Mouse (Mus musculus) forebrain, embryonic 12.5 days (tissue): Measurements from ENCODE around the gene Gm13088. TPM values are rescaled to one million over a fixed set of nuclear protein-coding genes. Genes with fewer than 3 reads are reported as not detected.
"Not testable (repeated sequence)": the region's sequence is repeated elsewhere in the genome, so short reads cannot be mapped to it uniquely, and the experiment has no call there.

Source experiments
- ATAC-seq: fragments of 200-750 bp; cut with Nextera tagmentation; 2 replicates; pipeline ENCODE4 v1.8.0; 2017; ENCODE audit warnings: moderate TSS enrichment; ENCODE audit not compliant: low FRiP score
- H3K27ac ChIP-seq: fragments of 300-500 bp; sonication (generic); 2 replicates; pipeline ENCODE4 v1.5.1; 2016; ENCODE audit warnings: mild to moderate bottlenecking
- H3K27me3 ChIP-seq: fragments of 300-500 bp; sonication (generic); 2 replicates; pipeline ENCODE4 v1.6.1; 2016; ENCODE audit warnings: mild to moderate bottlenecking
- H3K36me3 ChIP-seq: fragments of 300-500 bp; sonication (generic); replicated peaks from 2 replicates; pipeline ENCODE4 v1.6.1; 2016; ENCODE audit warnings: mild to moderate bottlenecking
- H3K4me1 ChIP-seq: fragments of 300-500 bp; sonication (generic); 2 replicates; pipeline ENCODE4 v1.6.1; 2016
- H3K4me2 ChIP-seq: fragments of 300-500 bp; sonication (generic); 2 replicates; pipeline ENCODE4 v1.6.1; 2016; ENCODE audit warnings: mild to moderate bottlenecking, moderate library complexity
- H3K4me3 ChIP-seq: fragments of 300-500 bp; sonication (generic); replicated peaks from 2 replicates; pipeline ENCODE4 v1.5.1; 2016; ENCODE audit warnings: mild to moderate bottlenecking
- H3K9ac ChIP-seq: fragments of 300-500 bp; sonication (generic); 2 replicates; pipeline ENCODE4 v1.6.1; 2016; ENCODE audit warnings: mild to moderate bottlenecking
- H3K9me3 ChIP-seq: fragments of 300-500 bp; sonication (generic); 2 replicates; pipeline ENCODE4 v1.6.1; 2016
- WGBS: fragments of 180-500 bp; shearing (Covaris S2); methylation state at CpG from one replicate; pipeline ENCODE4 v1.1.7; 2016; 5-methylcytosine and 5-hydroxymethylcytosine counted together
- polyA plus RNA-seq: library from polyadenylated mRNA; unstranded; fragments of >200 nt; fragmentation: Nextera tagmentation; extraction: Ambion mirVana; gene quantifications from 2 replicates; pipeline ENCODE4 v1.2.1, GENCODE M21; 2016

Gene Gm13088
- polyA plus RNA-seq: not detected in 2 replicates

DNA sequence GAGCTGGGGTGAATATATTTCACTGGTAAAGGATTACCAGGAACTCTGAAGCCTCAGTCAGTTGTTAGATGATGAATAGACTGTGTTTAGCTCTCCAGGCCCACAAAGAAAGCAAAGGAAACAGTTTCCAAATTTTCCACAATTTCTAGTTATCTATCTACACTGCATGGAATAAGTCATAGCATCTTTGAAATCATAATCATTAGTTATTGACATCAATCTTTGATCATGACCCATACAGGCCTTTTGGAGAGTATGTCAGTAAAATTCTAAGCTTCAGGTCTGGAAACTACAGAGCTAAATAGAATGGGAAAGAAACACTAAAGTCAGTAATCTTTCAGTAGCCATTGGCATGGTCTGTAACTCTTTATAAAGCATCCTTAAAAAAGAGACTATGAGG, at the start of gene Gm13088:
Gm13088 (minus strand) TSS at position 101 of the 400 bp plus-strand sequence.
- H3K27ac ChIP-seq, H3K36me3 ChIP-seq, H3K9ac ChIP-seq, ATAC-seq, H3K4me3 ChIP-seq, H3K4me2 ChIP-seq, H3K4me1 ChIP-seq, H3K27me3 ChIP-seq: not testable (repeated sequence)
- 0 out of 2 replicates have a peak, but pooled peaks cover 10% of the 10 kb centered on the region for H3K9me3 ChIP-seq

DNA sequence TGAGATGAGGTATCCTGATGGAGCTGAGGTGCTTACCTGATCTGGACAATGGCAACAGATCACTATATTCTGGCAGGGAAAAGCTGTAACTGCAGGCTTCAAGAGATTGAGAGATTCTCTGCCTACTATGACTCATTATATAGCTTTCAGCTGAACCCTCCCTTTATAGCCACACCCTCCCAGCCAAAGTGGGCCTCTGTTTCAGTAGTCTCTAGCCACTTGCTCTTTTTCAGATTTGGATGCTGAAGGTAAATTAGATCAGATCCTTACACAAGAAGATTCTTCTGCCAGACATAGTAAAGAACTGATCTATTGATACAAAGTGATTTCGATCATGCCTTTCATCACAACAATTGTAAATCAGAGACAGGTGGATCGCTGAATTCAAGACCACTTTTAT, 45.6 kb upstream of the Gm13088 start, which contains the start of gene Gm13089:
Gm13089 (minus strand) TSS at position 101 of the 400 bp plus-strand sequence.
- Histone ChIP-seq H3K36me3 (no peaks in the 10 kb centered on the region), H3K4me3 (no peak within 1 kb of the TSS), H3K27ac (no peak within 1 kb of the TSS), H3K4me1 (no peaks in the 10 kb centered on the region), H3K9ac (no peak within 1 kb of the TSS), H3K4me2 (no peak within 1 kb of the TSS), H3K27me3 (no peaks in the 10 kb centered on the region), H3K9me3 (peaks cover 50% of the 10 kb centered on the region)
- no peak for ATAC-seq
- 81% methylated on average over 2 of the region's 2 CpGs for WGBS

DNA sequence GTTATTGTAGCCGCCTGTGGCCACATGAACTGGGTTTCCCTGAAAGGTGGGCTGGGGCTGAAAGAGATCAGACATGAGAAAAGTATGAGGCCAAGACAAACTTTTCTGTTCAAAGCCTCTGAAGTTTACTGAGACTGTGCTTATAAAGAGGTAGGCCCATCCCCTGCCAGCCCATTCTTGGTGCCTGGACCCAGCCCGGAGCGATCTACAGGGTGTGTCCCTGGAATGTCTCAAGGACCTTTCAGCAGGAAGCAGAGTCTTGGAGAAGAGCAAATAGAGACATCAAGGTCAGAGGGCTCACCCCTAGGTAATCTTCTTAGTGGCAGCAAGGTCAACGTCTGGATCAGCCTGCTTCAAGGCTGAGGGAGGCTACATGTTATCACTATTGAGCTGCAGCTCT, 38.9 kb downstream of the Gm13088 start:
- 81% methylated on average over 4 of the region's 4 CpGs for WGBS
- not testable (repeated sequence) for H3K9ac ChIP-seq, H3K4me3 ChIP-seq, H3K36me3 ChIP-seq, H3K27me3 ChIP-seq, H3K4me1 ChIP-seq, H3K27ac ChIP-seq, ATAC-seq, H3K4me2 ChIP-seq
- H3K9me3 ChIP-seq: peaks cover 17% of the 10 kb centered on the region; the same call in 1 of the 2 replicates

DNA sequence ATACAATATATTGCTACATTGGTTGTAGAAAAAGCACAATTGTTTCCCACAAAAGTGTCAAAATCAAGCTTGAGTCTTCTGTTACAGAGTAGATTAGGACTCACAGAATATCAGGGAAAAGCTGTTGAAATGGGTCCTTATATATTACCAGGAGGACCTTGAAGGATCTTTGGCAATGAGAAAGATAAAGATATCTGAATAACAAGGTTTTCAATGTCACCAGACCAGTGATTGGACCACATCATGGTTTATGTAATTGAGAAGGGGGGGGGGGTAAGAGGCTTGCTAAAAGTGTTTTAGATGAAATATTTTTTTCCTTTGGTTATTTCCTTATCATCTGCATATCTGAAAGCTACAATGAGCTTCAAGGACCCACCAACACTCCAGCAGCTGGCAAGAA, 42.3 kb downstream of the Gm13088 start, which contains the start of gene Gm13083:
Gm13083 (plus strand) TSS at position 301 of the 400 bp plus-strand sequence.
- ATAC-seq, H3K27ac ChIP-seq, H3K4me1 ChIP-seq, H3K4me2 ChIP-seq, H3K4me3 ChIP-seq, H3K27me3 ChIP-seq, H3K9ac ChIP-seq, H3K36me3 ChIP-seq: not testable (repeated sequence)
- peaks cover 17% of the 10 kb centered on the region for H3K9me3 ChIP-seq

DNA sequence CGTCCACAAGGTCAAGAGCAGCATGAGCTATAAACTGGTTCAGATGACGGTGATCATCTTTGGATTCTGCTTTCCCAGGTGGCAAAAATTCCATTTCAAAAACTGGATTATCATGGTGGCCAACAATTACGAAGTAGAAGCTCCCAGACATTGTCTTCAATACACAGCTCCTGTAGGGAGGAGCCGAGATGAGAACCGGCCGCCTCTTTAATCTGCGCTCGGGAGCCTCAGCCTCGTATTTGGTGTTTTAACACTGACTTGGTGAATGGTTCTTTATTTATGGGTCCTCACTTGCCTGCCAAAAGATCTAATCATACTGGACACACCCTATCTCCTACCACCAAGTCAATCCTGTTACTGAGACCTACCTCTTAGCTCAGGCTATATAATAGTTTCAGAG, 45.1 kb downstream of the Gm13088 start:
- H3K4me3 ChIP-seq, H3K4me2 ChIP-seq, H3K36me3 ChIP-seq, H3K27me3 ChIP-seq, ATAC-seq, H3K4me1 ChIP-seq, H3K9me3 ChIP-seq, H3K27ac ChIP-seq, H3K9ac ChIP-seq: not testable (repeated sequence)
- WGBS: 87% methylated on average over 9 of the region's 9 CpGs

Other genes with a start within 250 kb of the Gm13088 start
- 18.7 and 23.4 TPM in 2 replicates for gene Pramef8, start 244.8 kb downstream of the Gm13088 start, polyA plus RNA-seq
- gene Oog4, start 206.9 kb downstream of the Gm13088 start, polyA plus RNA-seq: not detected in 2 replicates
- gene Gm13043, start 145.9 kb downstream of the Gm13088 start, polyA plus RNA-seq: not detected in 2 replicates
- gene Gm13040, start 121.3 kb downstream of the Gm13088 start, polyA plus RNA-seq: not detected in 2 replicates
- not detected in 2 replicates for gene BC080695, start 105.5 kb downstream of the Gm13088 start, polyA plus RNA-seq
- gene Gm13057, start 105.5 kb downstream of the Gm13088 start, polyA plus RNA-seq: not detected in 2 replicates
- gene Gm13083, start 42.2 kb downstream of the Gm13088 start, polyA plus RNA-seq: not detected in 2 replicates
- not detected in 2 replicates for gene Gm13089, start 45.5 kb upstream of the Gm13088 start, polyA plus RNA-seq
- not detected in 2 replicates for gene Gm13078, start 62.2 kb upstream of the Gm13088 start, polyA plus RNA-seq
- not detected in 2 replicates for gene Gm13023, start 132.1 kb upstream of the Gm13088 start, polyA plus RNA-seq
- not detected in 2 replicates for gene Gm13084, start 158.8 kb upstream of the Gm13088 start, polyA plus RNA-seq
- gene Gm13103, start 189.3 kb upstream of the Gm13088 start, polyA plus RNA-seq: not detected in 2 replicates
- not detected in 2 replicates for gene Pramef6, start 243.1 kb upstream of the Gm13088 start, polyA plus RNA-seq